Mouse (Mus musculus) embryonic fibroblast, embryonic 13.5 days (primary cell): Measurements from ENCODE around the gene Ube2l6.

Source experiments
- CTCF ChIP-seq: IDR thresholded peaks from 2 replicates; pipeline ENCODE4 v1.5.1; 2011; ENCODE audit warnings: mild to moderate bottlenecking, control low read depth, low read length, moderate library complexity, borderline replicate concordance; ENCODE audit not compliant: insufficient read depth
- POLR2A ChIP-seq: IDR thresholded peaks from 2 replicates; pipeline ENCODE4 v1.6.1; 2011; ENCODE audit warnings: low read depth, mild to moderate bottlenecking, control low read depth, low read length, moderate library complexity

- TF ChIP-seq POLR2A (no peak), CTCF (no peak)
Measured at GRCm38 (mm10) chr2:84819861-84820260, 21.2 kb downstream of the Ube2l6 start.
